Mouse (Mus musculus) liver, embryonic 11.5 days (tissue): ENCODE data around the gene Ephx1. TPM values are rescaled to one million over a fixed set of nuclear protein-coding genes. Genes with fewer than 3 reads are reported as not detected.
A peak's percentile ranks its signal among the peaks of the same experiment; 100 is the strongest.

Experiments
- ATAC-seq: fragments of 200-750 bp; cut with Nextera tagmentation; replicated peaks from 2 replicates; pipeline ENCODE4 v1.8.0; 2017; ENCODE audit warnings: moderate number of reproducible peaks, mild to moderate bottlenecking, moderate TSS enrichment, moderate library complexity; ENCODE audit not compliant: low FRiP score
- DNase-seq: peaks from one replicate; pipeline ENCODE4 v3.0.0-alpha.2; 2017; ENCODE audit warnings: low spot score
- H3K27ac ChIP-seq: fragments of 300-500 bp; sonication (generic); 2 replicates; pipeline ENCODE4 v1.5.1; 2014; ENCODE audit warnings: mild to moderate bottlenecking, low read depth, low read length, control low read depth
- H3K27me3 ChIP-seq: fragments of 300-500 bp; sonication (generic); replicated peaks from 2 replicates; pipeline ENCODE4 v1.6.1; 2014; ENCODE audit warnings: low read length, mixed read lengths; ENCODE audit not compliant: control insufficient read depth, insufficient read depth
- H3K36me3 ChIP-seq: fragments of 300-500 bp; sonication (generic); 2 replicates; pipeline ENCODE4 v1.6.1; 2014; ENCODE audit warnings: mild to moderate bottlenecking, low read length, moderate library complexity, mixed read lengths; ENCODE audit not compliant: control insufficient read depth, insufficient read depth
- H3K4me1 ChIP-seq: fragments of 300-500 bp; sonication (generic); replicated peaks from 2 replicates; pipeline ENCODE4 v1.6.1; 2014; ENCODE audit warnings: low read length, mixed read lengths; ENCODE audit not compliant: control insufficient read depth, insufficient read depth
- H3K4me2 ChIP-seq: fragments of 300-500 bp; sonication (generic); 2 replicates; pipeline ENCODE4 v1.6.1; 2014; ENCODE audit warnings: mild to moderate bottlenecking, control low read depth, moderate library complexity
- H3K4me3 ChIP-seq: fragments of 300-500 bp; sonication (generic); 2 replicates; pipeline ENCODE4 v1.5.1; 2014; ENCODE audit warnings: low read depth, low read length, control low read depth
- H3K9ac ChIP-seq: fragments of 300-500 bp; sonication (generic); 2 replicates; pipeline ENCODE4 v1.6.1; 2014; ENCODE audit warnings: low read depth, low read length, control low read depth
- H3K9me3 ChIP-seq: fragments of 300-500 bp; sonication (generic); 2 replicates; pipeline ENCODE4 v1.6.1; 2016; ENCODE audit warnings: low read length, inconsistent platforms, mixed read lengths; ENCODE audit not compliant: control insufficient read depth
- WGBS: fragments of 180-500 bp; shearing (Covaris S2); extraction: QIAGEN DNeasy Blood & Tissue Kit; methylation state at CpG from one replicate; pipeline ENCODE4 v1.1.7; 2014; 5-methylcytosine and 5-hydroxymethylcytosine counted together
- polyA plus RNA-seq: library from polyadenylated mRNA; unstranded; fragments of >200 nt; fragmentation: Nextera tagmentation; extraction: Ambion mirVana; gene quantifications from 2 replicates; pipeline ENCODE4 v1.2.1, GENCODE M21; 2014

Ephx1 gene
- polyA plus RNA-seq, 1 experiment from 2014 or later = 1.6 TPM

- H3K27ac ChIP-seq = no peak overlapping the region
- H3K9me3 ChIP-seq = no peaks in the 10 kb centered on the region
- peaks cover 11% of the 10 kb centered on the region for H3K4me1 ChIP-seq
- ATAC-seq (peak; percentile 82), DNase-seq (peak; percentile 75)
- WGBS = 0% methylated on average over 22 of the region's 22 CpGs
- peak overlapping the region; percentile 93 for H3K4me2 ChIP-seq
- H3K9ac ChIP-seq = peak overlapping the region; percentile 34; the same call in 1 of the 2 replicates
- H3K27me3 ChIP-seq = peaks cover 18% of the 10 kb centered on the region
- H3K36me3 ChIP-seq = no peaks in the 10 kb centered on the region
- peak overlapping the region; percentile 51 for H3K4me3 ChIP-seq
These were observed 3.4 kb downstream of the Ephx1 start for GRCm38 (mm10) chr1:181017212-181017711.

GRCm38 (mm10) chr1:181016532-181017131 lies 4.1 kb downstream of the Ephx1 start:
- Histone ChIP-seq H3K36me3 (no peaks in the 10 kb centered on the region), H3K9me3 (no peaks in the 10 kb centered on the region), H3K27ac (no peak overlapping the region), H3K9ac (peak overlapping the region; percentile 34; the same call in 1 of the 2 replicates), H3K4me2 (peak overlapping the region; percentile 93), H3K27me3 (peaks cover 18% of the 10 kb centered on the region), H3K4me3 (peak overlapping the region; percentile 51), H3K4me1 (peaks cover 11% of the 10 kb centered on the region)
- DNase-seq (peak; percentile 53), ATAC-seq (peak; percentile 33; the same call in 1 of the 2 replicates)
- WGBS = 7% methylated on average over 21 of the region's 21 CpGs

- ATAC-seq = no peak
- Histone ChIP-seq H3K27ac (no peak overlapping the region), H3K4me1 (peaks cover 11% of the 10 kb centered on the region), H3K4me2 (no peak overlapping the region; the same call in 1 of the 2 replicates), H3K27me3 (peaks cover 18% of the 10 kb centered on the region), H3K36me3 (no peaks in the 10 kb centered on the region), H3K9ac (no peak overlapping the region), H3K4me3 (no peak overlapping the region), H3K9me3 (no peaks in the 10 kb centered on the region)
- WGBS = 68% methylated on average over 4 of the region's 4 CpGs
- no peak for DNase-seq
These were observed 4.7 kb downstream of the Ephx1 start for GRCm38 (mm10) chr1:181016045-181016444.

- ATAC-seq (no peak), DNase-seq (no peak)
- Histone ChIP-seq H3K9me3 (no peaks in the 10 kb centered on the region), H3K4me2 (no peak overlapping the region), H3K27me3 (peaks cover 18% of the 10 kb centered on the region), H3K4me1 (peaks cover 7% of the 10 kb centered on the region), H3K4me3 (no peak overlapping the region), H3K9ac (no peak overlapping the region), H3K36me3 (no peaks in the 10 kb centered on the region), H3K27ac (no peak overlapping the region)
These were observed 5.1 kb downstream of the Ephx1 start for GRCm38 (mm10) chr1:181015558-181015957.

- H3K9me3 ChIP-seq = no peaks in the 10 kb centered on the region
- H3K27me3 ChIP-seq = peaks cover 18% of the 10 kb centered on the region
- H3K27ac ChIP-seq = no peak overlapping the region
- no peak overlapping the region for H3K4me2 ChIP-seq
- peaks cover 6% of the 10 kb centered on the region for H3K4me1 ChIP-seq
- H3K4me3 ChIP-seq = no peak overlapping the region
- WGBS = 68% methylated on average over 5 of the region's 6 CpGs
- H3K9ac ChIP-seq = no peak overlapping the region
- H3K36me3 ChIP-seq = no peaks in the 10 kb centered on the region
- DNase-seq = no peak
- no peak for ATAC-seq
These were observed 5.8 kb downstream of the Ephx1 start for GRCm38 (mm10) chr1:181014731-181015500.

GRCm38 (mm10) chr1:181013446-181013845 lies 7.3 kb downstream of the Ephx1 start:
- Histone ChIP-seq H3K4me3 (no peak overlapping the region), H3K4me2 (no peak overlapping the region), H3K4me1 (peaks cover 6% of the 10 kb centered on the region), H3K9ac (no peak overlapping the region), H3K9me3 (no peaks in the 10 kb centered on the region), H3K27ac (no peak overlapping the region), H3K36me3 (no peaks in the 10 kb centered on the region), H3K27me3 (peaks cover 18% of the 10 kb centered on the region)
- DNase-seq (no peak), ATAC-seq (no peak)
- WGBS = 55% methylated on average over 6 of the region's 6 CpGs

GRCm38 (mm10) chr1:181012416-181012815 lies 8.3 kb downstream of the Ephx1 start:
- Histone ChIP-seq H3K4me3 (no peak overlapping the region), H3K9me3 (no peaks in the 10 kb centered on the region), H3K4me1 (peaks cover 6% of the 10 kb centered on the region), H3K4me2 (no peak overlapping the region), H3K36me3 (no peaks in the 10 kb centered on the region), H3K27ac (no peak overlapping the region), H3K9ac (no peak overlapping the region), H3K27me3 (peaks cover 10% of the 10 kb centered on the region; the same call in 1 of the 2 replicates)
- 66% methylated on average over 3 of the region's 3 CpGs for whole genome bisulfite sequencing
- ATAC-seq (no peak), DNase-seq (no peak)

GRCm38 (mm10) chr1:181011601-181012000 lies 9.1 kb downstream of the Ephx1 start:
- H3K4me2 ChIP-seq = no peak overlapping the region
- no peak overlapping the region for H3K4me3 ChIP-seq
- no peaks in the 10 kb centered on the region for H3K36me3 ChIP-seq
- no peak overlapping the region for H3K27ac ChIP-seq
- no peak overlapping the region for H3K9ac ChIP-seq
- 78% methylated on average over 5 of the region's 5 CpGs for WGBS
- H3K9me3 ChIP-seq = no peaks in the 10 kb centered on the region
- peaks cover 7% of the 10 kb centered on the region; the same call in 1 of the 2 replicates for H3K27me3 ChIP-seq
- DNase-seq (no peak), ATAC-seq (no peak)
- no peaks in the 10 kb centered on the region; the same call in 1 of the 2 replicates for H3K4me1 ChIP-seq
